Mouse (Mus musculus): ENCODE results near the gene Ttpal.
"Not testable (repeated sequence)": the region's sequence is repeated elsewhere in the genome, so short reads cannot be mapped to it uniquely, and the experiment has no call there.

Ttpal gene

GRCm38 (mm10) chr2:163593636-163594282 lies 8.4 kb upstream of the Ttpal start:
- peak; percentile 54 to 60 for DNase-seq

GRCm38 (mm10) chr2:163595119-163595518 lies 7.0 kb upstream of the Ttpal start:
- peak; percentile 44 to 77 for DNase-seq

GRCm38 (mm10) chr2:163596057-163596872 lies 5.8 kb upstream of the Ttpal start:
- DNase-seq = peak; percentile 78 to 95

- DNase-seq = no peak
These were observed 5.3 kb upstream of the Ttpal start for GRCm38 (mm10) chr2:163596873-163597155.

- peak; percentile 89 to 90 for DNase-seq
These were observed 4.5 kb upstream of the Ttpal start for GRCm38 (mm10) chr2:163597661-163598060.

- peak; percentile 74 to 88 for DNase-seq
These were observed 2.9 kb upstream of the Ttpal start for GRCm38 (mm10) chr2:163599226-163599625.

GRCm38 (mm10) chr2:163601066-163601465 lies 1.0 kb upstream of the Ttpal start:
- no peak for DNase-seq

- no peak for DNase-seq
These were observed 408 bp upstream of the Ttpal start for GRCm38 (mm10) chr2:163601712-163602100.

- DNase-seq = no peak
These were observed 4.0 kb downstream of the Ttpal start for GRCm38 (mm10) chr2:163606161-163606560.

- DNase-seq = no peak
These were observed 5.9 kb downstream of the Ttpal start for GRCm38 (mm10) chr2:163608008-163608407.

- DNase-seq = no peak
These were observed 7.3 kb downstream of the Ttpal start for GRCm38 (mm10) chr2:163609281-163609975.

GRCm38 (mm10) chr2:163611176-163611575 lies 9.1 kb downstream of the Ttpal start:
- DNase-seq = no peak

GRCm38 (mm10) chr2:163613206-163613605 lies 11.1 kb downstream of the Ttpal start:
- DNase-seq = no peak

- DNase-seq = no peak
These were observed 11.9 kb downstream of the Ttpal start for GRCm38 (mm10) chr2:163613990-163614389.

GRCm38 (mm10) chr2:163615401-163615800 lies 13.3 kb downstream of the Ttpal start:
- DNase-seq = no peak

GRCm38 (mm10) chr2:163615906-163616651 lies 14.0 kb downstream of the Ttpal start:
- no peak for DNase-seq

- no peak for DNase-seq
These were observed 14.6 kb downstream of the Ttpal start for GRCm38 (mm10) chr2:163616652-163617227.

- DNase-seq = no peak
These were observed 15.2 kb downstream of the Ttpal start for GRCm38 (mm10) chr2:163617232-163617863.

- DNase-seq = no peak
These were observed 15.8 kb downstream of the Ttpal start for GRCm38 (mm10) chr2:163617874-163618273.

GRCm38 (mm10) chr2:163620451-163620850 lies 18.3 kb downstream of the Ttpal start:
- no peak for DNase-seq

- DNase-seq = not testable (repeated sequence)
These were observed 19.3 kb downstream of the Ttpal start for GRCm38 (mm10) chr2:163621401-163621800.

GRCm38 (mm10) chr2:163631223-163631622 lies 29.1 kb downstream of the Ttpal start:
- no peak for DNase-seq
